Mouse (Mus musculus) forebrain, embryonic 15.5 days (tissue): ENCODE data around the gene Decr2. TPM values are rescaled to one million over a fixed set of nuclear protein-coding genes. Genes with fewer than 3 reads are reported as not detected.

Experiments used
- polyA plus RNA-seq: library from polyadenylated mRNA; unstranded; fragments of >200 nt; fragmentation: Nextera tagmentation; extraction: Ambion mirVana; gene quantifications from 2 replicates; pipeline ENCODE4 v1.2.1, GENCODE M21; 2015

The Decr2 gene
- polyA plus RNA-seq, 1 experiment from 2014 or later = 29.1 TPM

Other genes starting within 250 kb of the Decr2 start
- 8.3 and 10.1 TPM in 2 replicates for gene Gm20683, start 248.6 kb downstream of the Decr2 start, polyA plus RNA-seq
- gene Rhot2, start 245.5 kb downstream of the Decr2 start, polyA plus RNA-seq = 15.2 and 16.1 TPM in 2 replicates
- 18.8 and 24.8 TPM in 2 replicates for gene Wdr90, start 228.8 kb downstream of the Decr2 start, polyA plus RNA-seq
- gene Mcrip2, start 221.6 kb downstream of the Decr2 start, polyA plus RNA-seq = 14.4 and 16.7 TPM in 2 replicates
- gene Mettl26, start 215.3 kb downstream of the Decr2 start, polyA plus RNA-seq = 61.8 and 62.0 TPM in 2 replicates
- 0.55 and 0.60 TPM in 2 replicates for gene Wfikkn1, start 209.5 kb downstream of the Decr2 start, polyA plus RNA-seq
- 50.8 and 52.6 TPM in 2 replicates for gene Rab40c, start 170.6 kb downstream of the Decr2 start, polyA plus RNA-seq
- 51.7 and 53.4 TPM in 2 replicates for gene Pigq, start 145.4 kb downstream of the Decr2 start, polyA plus RNA-seq
- not detected in 2 replicates for gene Nhlrc4, start 145.4 kb downstream of the Decr2 start, polyA plus RNA-seq
- 0.09 TPM in 1 of 2 replicates, not detected in the other for gene A930017K11Rik, start 137.8 kb downstream of the Decr2 start, polyA plus RNA-seq
- 23.9 and 24.8 TPM in 2 replicates for gene Capn15, start 104.5 kb downstream of the Decr2 start, polyA plus RNA-seq
- 34.0 and 36.3 TPM in 2 replicates for gene Rab11fip3, start 20.8 kb downstream of the Decr2 start, polyA plus RNA-seq
- gene Nme4, start 5.3 kb upstream of the Decr2 start, polyA plus RNA-seq = 37.1 and 40.7 TPM in 2 replicates
- gene Tmem8, start 23.0 kb upstream of the Decr2 start, polyA plus RNA-seq = 2.1 and 2.3 TPM in 2 replicates
- gene Mrpl28, start 33.2 kb upstream of the Decr2 start, polyA plus RNA-seq = 206 and 217 TPM in 2 replicates
- gene Axin1, start 48.4 kb upstream of the Decr2 start, polyA plus RNA-seq = 11.2 and 17.4 TPM in 2 replicates
- gene Pdia2, start 108.8 kb upstream of the Decr2 start, polyA plus RNA-seq = 0.19 TPM in 1 of 2 replicates, not detected in the other
- gene Rgs11, start 112.6 kb upstream of the Decr2 start, polyA plus RNA-seq = 4.1 and 6.1 TPM in 2 replicates
- 39.9 and 40.3 TPM in 2 replicates for gene Arhgdig, start 117.4 kb upstream of the Decr2 start, polyA plus RNA-seq
- 23.3 and 27.8 TPM in 2 replicates for gene Fam234a, start 153.9 kb upstream of the Decr2 start, polyA plus RNA-seq
- 122 and 123 TPM in 2 replicates for gene Luc7l, start 162.6 kb upstream of the Decr2 start, polyA plus RNA-seq